Mouse (Mus musculus) layer of hippocampus, adult 11-12 months (tissue): Measurements from ENCODE around the gene Rars2.
"Not testable (repeated sequence)": the region's sequence is repeated elsewhere in the genome, so short reads cannot be mapped to it uniquely, and the experiment has no call there.

ENCODE experiments used
- DNase-seq: peaks from one replicate; pipeline ENCODE4 v3.0.0; 2022; ENCODE audit warnings: low spot score

Rars2 gene

GRCm38 (mm10) chr4:34614630-34615094, at the start of gene Rars2, which contains the start of gene Orc3:
TSS of gene Rars2 (plus strand) at chr4:34614957.
TSS of gene Orc3 (minus strand) at chr4:34614944.
- DNase-seq, result peak; percentile 91

- no peak for DNase-seq
Measured at GRCm38 (mm10) chr4:34566226-34566625, 48.5 kb upstream of the Rars2 start.

GRCm38 (mm10) chr4:34572876-34573275, 41.9 kb upstream of the Rars2 start:
- no peak for DNase-seq

GRCm38 (mm10) chr4:34577028-34577427, 37.7 kb upstream of the Rars2 start:
- no peak for DNase-seq

GRCm38 (mm10) chr4:34579215-34579614, 35.5 kb upstream of the Rars2 start:
- no peak for DNase-seq

- not testable (repeated sequence) for DNase-seq
Measured at GRCm38 (mm10) chr4:34581489-34581888, 33.3 kb upstream of the Rars2 start.

GRCm38 (mm10) chr4:34581990-34582389, 32.8 kb upstream of the Rars2 start:
- DNase-seq, result no peak

- no peak for DNase-seq
Measured at GRCm38 (mm10) chr4:34582476-34582875, 32.3 kb upstream of the Rars2 start.

- DNase-seq, result no peak
Measured at GRCm38 (mm10) chr4:34583427-34583826, 31.3 kb upstream of the Rars2 start.

- DNase-seq, result no peak
Measured at GRCm38 (mm10) chr4:34584871-34585607, 29.7 kb upstream of the Rars2 start.

GRCm38 (mm10) chr4:34603123-34603522, 11.6 kb upstream of the Rars2 start:
- no peak for DNase-seq

- DNase-seq, result no peak
Measured at GRCm38 (mm10) chr4:34606658-34607057, 8.1 kb upstream of the Rars2 start.

- DNase-seq, result no peak
Measured at GRCm38 (mm10) chr4:34613571-34614145, 1.1 kb upstream of the Rars2 start.

- peak; percentile 17 for DNase-seq
Measured at GRCm38 (mm10) chr4:34615303-34615702, 546 bp downstream of the Rars2 start.

- DNase-seq, result no peak
Measured at GRCm38 (mm10) chr4:34616146-34616545, 1.4 kb downstream of the Rars2 start.

- no peak for DNase-seq
Measured at GRCm38 (mm10) chr4:34625556-34625955, 10.8 kb downstream of the Rars2 start.

- DNase-seq, result no peak
Measured at GRCm38 (mm10) chr4:34626401-34626800, 11.6 kb downstream of the Rars2 start.

- DNase-seq, result no peak
Measured at GRCm38 (mm10) chr4:34629956-34630355, 15.2 kb downstream of the Rars2 start.

GRCm38 (mm10) chr4:34634129-34634528, 19.4 kb downstream of the Rars2 start:
- DNase-seq, result no peak

- DNase-seq, result no peak
Measured at GRCm38 (mm10) chr4:34636036-34636435, 21.3 kb downstream of the Rars2 start.

- no peak for DNase-seq
Measured at GRCm38 (mm10) chr4:34637386-34637785, 22.6 kb downstream of the Rars2 start.

GRCm38 (mm10) chr4:34637851-34638250, 23.1 kb downstream of the Rars2 start:
- no peak for DNase-seq

GRCm38 (mm10) chr4:34639745-34640364, 25.1 kb downstream of the Rars2 start:
- no peak for DNase-seq
